Mouse (Mus musculus) CH12.LX (cell line): Measurements from ENCODE around the gene Lrrc8a. TPM values are rescaled to one million over a fixed set of nuclear protein-coding genes. Genes with fewer than 3 reads are reported as not detected.
A peak's percentile ranks its signal among the peaks of the same experiment; 100 is the strongest.

ENCODE experiments used
- DNase-seq: peaks from one replicate; pipeline ENCODE4 v3.0.0-alpha.2; 2013; ENCODE audit errors: extremely low read depth
- H3K27ac ChIP-seq: 2 replicates; pipeline ENCODE4 v1.5.1; 2012; ENCODE audit warnings: low read depth, mild to moderate bottlenecking, control low read depth, moderate library complexity; ENCODE audit not compliant: insufficient read depth
- H3K27me3 ChIP-seq: replicated peaks from 2 replicates; pipeline ENCODE3; 2012; ENCODE audit warnings: inconsistent platforms
- H3K36me3 ChIP-seq, 2 experiments: replicated peaks in 1 of 2; 2 replicates each; pipeline versions ENCODE3 to v1.6.1; 2012; ENCODE audit warnings: inconsistent platforms in 1 of 2, low read length in 1 of 2, mild to moderate bottlenecking in 1 of 2, mixed read lengths in 1 of 2, moderate library complexity in 1 of 2; ENCODE audit not compliant: control insufficient read depth in 1 of 2, insufficient read depth in 1 of 2
- H3K4me1 ChIP-seq, 2 experiments: 2 replicates each; pipeline ENCODE4 v1.6.1; 2012; ENCODE audit warnings: inconsistent platforms in 1 of 2, moderate library complexity in 1 of 2; ENCODE audit not compliant: insufficient read depth in 2 of 2, control insufficient read depth in 1 of 2
- H3K4me2 ChIP-seq: 2 replicates; pipeline ENCODE4 v1.6.1; 2012; ENCODE audit warnings: low read depth, mild to moderate bottlenecking, control low read depth; ENCODE audit not compliant: poor library complexity, insufficient read depth, severe bottlenecking
- H3K4me3 ChIP-seq, 3 experiments: fragments of 150-350 bp in 1 of 3; sonication (generic) in 1 of 3; replicated peaks in 1 of 3; 2 replicates each; pipeline versions ENCODE3 to v1.5.1; 2011 to 2012; ENCODE audit warnings: low read depth in 2 of 3, low read length in 2 of 3, mild to moderate bottlenecking in 2 of 3, moderate library complexity in 2 of 3, control low read depth in 1 of 3, improper control_type of control experiment in 1 of 3, inconsistent platforms in 1 of 3, mixed read lengths in 1 of 3; ENCODE audit not compliant: poor library complexity in 1 of 3
- H3K79me2 ChIP-seq: replicated peaks from 2 replicates; pipeline ENCODE4 v1.6.1; 2012; ENCODE audit warnings: mild to moderate bottlenecking, moderate library complexity; ENCODE audit not compliant: control insufficient read depth, poor library complexity, insufficient read depth, severe bottlenecking; ENCODE audit errors: extremely low read depth
- H3K9ac ChIP-seq: 2 replicates; pipeline ENCODE4 v1.6.1; 2012; ENCODE audit warnings: low read depth, mild to moderate bottlenecking, control low read depth, moderate library complexity; ENCODE audit not compliant: insufficient read depth
- H3K9me3 ChIP-seq: replicated peaks from 2 replicates; pipeline ENCODE3; 2012; ENCODE audit warnings: low read length, inconsistent platforms, mixed read lengths
- BHLHE40 ChIP-seq: IDR thresholded peaks from 2 replicates; pipeline ENCODE4 v1.6.1; 2011; ENCODE audit warnings: mild to moderate bottlenecking, low read depth, low read length, improper control_type of control experiment
- CHD1 ChIP-seq: IDR thresholded peaks from 2 replicates; pipeline ENCODE4 v1.6.1; 2012; ENCODE audit warnings: low read depth, low read length, improper control_type of control experiment, inconsistent platforms
- CHD2 ChIP-seq: IDR thresholded peaks from 2 replicates; pipeline ENCODE4 v1.6.1; 2011; ENCODE audit warnings: low read length, improper control_type of control experiment
- CTCF ChIP-seq, 2 experiments: IDR thresholded peaks in 1 of 2; conservative IDR thresholded peaks in 1 of 2; 2 replicates each; pipeline ENCODE4 v1.5.1; 2011 to 2012; ENCODE audit warnings: low read depth in 2 of 2, low read length in 2 of 2, improper control_type of control experiment in 1 of 2, inconsistent platforms in 1 of 2, mild to moderate bottlenecking in 1 of 2, moderate library complexity in 1 of 2
- E2F4 ChIP-seq: IDR thresholded peaks from 2 replicates; pipeline ENCODE4 v1.6.1; 2011; ENCODE audit warnings: low read depth, low read length, improper control_type of control experiment; ENCODE audit not compliant: insufficient replicate concordance
- ELF1 ChIP-seq: IDR thresholded peaks from 2 replicates; pipeline ENCODE4 v1.6.1; 2014; ENCODE audit warnings: low read depth, mild to moderate bottlenecking, inconsistent platforms, low read length, improper control_type of control experiment
- EP300 ChIP-seq: IDR thresholded peaks from 2 replicates; pipeline ENCODE4 v1.6.1; 2011; ENCODE audit warnings: low read length, improper control_type of control experiment
- ETS1 ChIP-seq: conservative IDR thresholded peaks from 2 replicates; pipeline ENCODE4 v1.6.1; 2012; ENCODE audit warnings: low read depth, mild to moderate bottlenecking, inconsistent platforms, low read length, improper control_type of control experiment, moderate library complexity
- GABPA ChIP-seq: IDR thresholded peaks from 2 replicates; pipeline ENCODE4 v1.6.1; 2012; ENCODE audit warnings: low read depth, low read length, improper control_type of control experiment, inconsistent platforms; ENCODE audit not compliant: insufficient replicate concordance
- HCFC1 ChIP-seq: IDR thresholded peaks from 2 replicates; pipeline ENCODE4 v1.6.1; 2012; ENCODE audit warnings: low read depth, mild to moderate bottlenecking, inconsistent platforms, low read length, improper control_type of control experiment
- IRF4 ChIP-seq: IDR thresholded peaks from 2 replicates; pipeline ENCODE4 v1.6.1; 2014; ENCODE audit warnings: low read depth, mild to moderate bottlenecking, inconsistent platforms, low read length, improper control_type of control experiment
- JUN ChIP-seq: IDR thresholded peaks from 2 replicates; pipeline ENCODE4 v1.6.1; 2011; ENCODE audit warnings: low read depth, mild to moderate bottlenecking, low read length, improper control_type of control experiment, moderate library complexity; ENCODE audit not compliant: insufficient read depth
- JUND ChIP-seq: conservative IDR thresholded peaks from 2 replicates; pipeline ENCODE4 v1.6.1; 2011; ENCODE audit warnings: low read depth, low read length, improper control_type of control experiment
- KAT2A ChIP-seq: IDR thresholded peaks from 2 replicates; pipeline ENCODE4 v1.6.1; 2012; ENCODE audit warnings: low read length, improper control_type of control experiment, inconsistent platforms; ENCODE audit not compliant: insufficient replicate concordance
- MAFK ChIP-seq: IDR thresholded peaks from 2 replicates; pipeline ENCODE4 v1.6.1; 2011; ENCODE audit warnings: low read length, improper control_type of control experiment; ENCODE audit not compliant: insufficient replicate concordance
- MAX ChIP-seq: IDR thresholded peaks from 2 replicates; pipeline ENCODE4 v1.6.1; 2011; ENCODE audit warnings: low read length, improper control_type of control experiment
- MAZ ChIP-seq: IDR thresholded peaks from 2 replicates; pipeline ENCODE4 v1.6.1; 2012; ENCODE audit warnings: low read depth, mild to moderate bottlenecking, inconsistent platforms, low read length, improper control_type of control experiment, moderate library complexity
- MEF2A ChIP-seq: IDR thresholded peaks from 2 replicates; pipeline ENCODE4 v1.6.1; 2014; ENCODE audit warnings: low read depth, mild to moderate bottlenecking, inconsistent platforms, low read length, improper control_type of control experiment, borderline replicate concordance
- MXI1 ChIP-seq: IDR thresholded peaks from 2 replicates; pipeline ENCODE4 v1.6.1; 2011; ENCODE audit warnings: mild to moderate bottlenecking, low read depth, low read length, improper control_type of control experiment
- MYC ChIP-seq: IDR thresholded peaks from 2 replicates; pipeline ENCODE4 v1.6.1; 2011; ENCODE audit warnings: low read depth, mild to moderate bottlenecking, improper control_type of control experiment, low read length
- NELFE ChIP-seq: IDR thresholded peaks from 2 replicates; pipeline ENCODE4 v1.6.1; 2011; ENCODE audit warnings: low read depth, low read length, improper control_type of control experiment
- NRF1 ChIP-seq: IDR thresholded peaks from 2 replicates; pipeline ENCODE4 v1.6.1; 2014; ENCODE audit warnings: low read depth, mild to moderate bottlenecking, inconsistent platforms, low read length, improper control_type of control experiment, moderate library complexity
- PAX5 ChIP-seq: IDR thresholded peaks from 2 replicates; pipeline ENCODE4 v1.6.1; 2012; ENCODE audit warnings: low read length, inconsistent platforms, mixed read lengths
- POLR2A ChIP-seq: IDR thresholded peaks from 2 replicates; pipeline ENCODE4 v1.6.1; 2011; ENCODE audit warnings: low read depth, mild to moderate bottlenecking, improper control_type of control experiment, low read length
- POLR2AphosphoS2 ChIP-seq: IDR thresholded peaks from 2 replicates; pipeline ENCODE4 v1.6.1; 2011; ENCODE audit warnings: low read depth, low read length, improper control_type of control experiment
- RAD21 ChIP-seq: IDR thresholded peaks from 2 replicates; pipeline ENCODE4 v1.6.1; 2011; ENCODE audit warnings: low read depth, mild to moderate bottlenecking, low read length, improper control_type of control experiment, moderate library complexity
- RCOR1 ChIP-seq: conservative IDR thresholded peaks from 2 replicates; pipeline ENCODE4 v1.6.1; 2012; ENCODE audit warnings: low read depth, mild to moderate bottlenecking, inconsistent platforms, low read length, improper control_type of control experiment
- SIN3A ChIP-seq: IDR thresholded peaks from 2 replicates; pipeline ENCODE4 v1.6.1; 2012; ENCODE audit warnings: low read length, improper control_type of control experiment, inconsistent platforms
- SMC3 ChIP-seq: IDR thresholded peaks from 2 replicates; pipeline ENCODE4 v1.6.1; 2011; ENCODE audit warnings: low read depth, low read length, improper control_type of control experiment
- TBP ChIP-seq: conservative IDR thresholded peaks from 2 replicates; pipeline ENCODE4 v1.6.1; 2011; ENCODE audit warnings: low read depth, low read length, improper control_type of control experiment
- TCF12 ChIP-seq: IDR thresholded peaks from 2 replicates; pipeline ENCODE4 v1.6.1; 2014; ENCODE audit warnings: low read depth, mild to moderate bottlenecking, inconsistent platforms, low read length, improper control_type of control experiment
- UBTF ChIP-seq: IDR thresholded peaks from 2 replicates; pipeline ENCODE4 v1.6.1; 2012; ENCODE audit warnings: low read depth, mild to moderate bottlenecking, inconsistent platforms, low read length, improper control_type of control experiment, moderate library complexity
- USF1 ChIP-seq: IDR thresholded peaks from 2 replicates; pipeline ENCODE4 v1.6.1; 2014; ENCODE audit warnings: low read depth, mild to moderate bottlenecking, inconsistent platforms, low read length, improper control_type of control experiment
- USF2 ChIP-seq: conservative IDR thresholded peaks from 2 replicates; pipeline ENCODE4 v1.6.1; 2011; ENCODE audit warnings: low read depth, low read length, improper control_type of control experiment
- ZC3H11A ChIP-seq: IDR thresholded peaks from 2 replicates; pipeline ENCODE4 v1.6.1; 2012; ENCODE audit warnings: low read depth, mild to moderate bottlenecking, inconsistent platforms, low read length, improper control_type of control experiment
- ZKSCAN1 ChIP-seq: IDR thresholded peaks from 2 replicates; pipeline ENCODE4 v1.6.1; 2012; ENCODE audit warnings: low read depth, inconsistent platforms, low read length, improper control_type of control experiment, borderline replicate concordance
- ZMIZ1 ChIP-seq: IDR thresholded peaks from 2 replicates; pipeline ENCODE4 v1.6.1; 2012; ENCODE audit warnings: low read depth, mild to moderate bottlenecking, inconsistent platforms, low read length, improper control_type of control experiment
- ZNF384 ChIP-seq: IDR thresholded peaks from 2 replicates; pipeline ENCODE4 v1.6.1; 2012; ENCODE audit warnings: low read depth, low read length, improper control_type of control experiment, inconsistent platforms
- dilution Hi-C: fragments of 300-500 bp; cut with MboI; formaldehyde crosslinking; loops from 2 replicates; pipeline ENCODE4 v1.14.3; 2020; ENCODE audit warnings: low sequenced_read_pairs; ENCODE audit not compliant: extremely low pct_unique_long_range_greater_than_20kb, extremely low pct_ligation_motif_present
- in situ Hi-C: fragments of 300-500 bp; cut with MboI; formaldehyde crosslinking; loops from 3 replicates; pipeline ENCODE4 v1.14.3; 2019; ENCODE audit warnings: low sequenced_read_pairs, low pct_ligation_motif_present, low pct_unique_long_range_greater_than_20kb, mixed read lengths
- polyA plus RNA-seq: library from polyadenylated mRNA; unstranded; fragments of >175 nt; gene quantifications from 2 replicates; pipeline ENCODE4 v1.2.1, GENCODE M21; 2012; ENCODE audit warnings: low read depth; ENCODE audit not compliant: insufficient read length
- total RNA-seq, 2 experiments: library from RNA; depleted of rRNA; stranded (reverse); fragments of 300-350 nt in 1 of 2; fragments of >200 nt in 1 of 2; gene quantifications; 2 replicates each; pipeline ENCODE4 v1.2.3; 2012 to 2014

The Lrrc8a gene
- total and polyA plus RNA-seq, 3 experiments: 1.4 to 2.8 (median 1.8) TPM

- peak; percentile 96 for DNase-seq
- Histone ChIP-seq H3K4me2 (peak within 1 kb of the TSS; percentile 90), H3K27me3 (peaks cover 23% of the 10 kb centered on the region), H3K36me3 (no peaks in the 10 kb centered on the region), H3K27ac (no peak within 1 kb of the TSS), H3K9ac (peak within 1 kb of the TSS; percentile 62), H3K4me1 (peaks cover 8 to 16% of the 10 kb centered on the region in 2 experiments), H3K79me2 (no peaks in the 10 kb centered on the region), H3K4me3 (peak within 1 kb of the TSS; percentile 60 to 83 (median 65)), H3K9me3 (no peaks in the 10 kb centered on the region)
- TF ChIP-seq EP300: no peak
- TF ChIP-seq MAX: peak; percentile 89
- peak; percentile 99 for TF ChIP-seq SIN3A
- peak; percentile 73; the same call in 1 of the 2 replicates for TF ChIP-seq E2F4
- TF ChIP-seq RAD21: no peak
- TF ChIP-seq BHLHE40: peak; percentile 88
- TF ChIP-seq RCOR1: 0 out of 2 replicates have a peak, but pooled peaks have one; percentile 55
- peak; percentile 87 for TF ChIP-seq POLR2A
- TF ChIP-seq USF2: no peak
- TF ChIP-seq NRF1: peak; percentile 37; the same call in 1 of the 2 replicates
- TF ChIP-seq MYC: no peak
- TF ChIP-seq MAFK: peak; percentile 48; the same call in 1 of the 2 replicates
- TF ChIP-seq POLR2AphosphoS2: peak; percentile 37; the same call in 1 of the 2 replicates
- peak; percentile 71; the same call in 1 of the 2 replicates for TF ChIP-seq UBTF
- TF ChIP-seq CHD1: no peak
- no peak for TF ChIP-seq IRF4
- TF ChIP-seq MAZ: peak; percentile 62; the same call in 1 of the 2 replicates
- peak; percentile 67; the same call in 1 of the 2 replicates for TF ChIP-seq KAT2A
- TF ChIP-seq CTCF (conservative IDR thresholded peaks at IDR 0.05 in 1 of 2, IDR thresholded peaks at IDR 0.05 in 1 of 2; ENCODE audit: low read depth in 2 of 2, low read length in 2 of 2): no peak
- peak; percentile 90 for TF ChIP-seq TBP
- TF ChIP-seq ELF1: peak; percentile 89
- TF ChIP-seq JUN: peak; percentile 42; the same call in 1 of the 2 replicates
- TF ChIP-seq ETS1: peak; percentile 61; the same call in 1 of the 2 replicates
- peak; percentile 81 for TF ChIP-seq HCFC1
- TF ChIP-seq SMC3: no peak
- peak; percentile 96 for TF ChIP-seq MXI1
- no peak for TF ChIP-seq USF1
- no peak for TF ChIP-seq ZNF384
- TF ChIP-seq ZKSCAN1: no peak
- no peak for TF ChIP-seq ZC3H11A
- TF ChIP-seq ZMIZ1: peak; percentile 86
- peak; percentile 75 for TF ChIP-seq MEF2A
- no peak; the same call in 1 of the 2 replicates for TF ChIP-seq GABPA
- 0 out of 2 replicates have a peak, but pooled peaks have one; percentile 46 for TF ChIP-seq CHD2
- peak; percentile 85 for TF ChIP-seq TCF12
- TF ChIP-seq JUND: peak; percentile 59
- TF ChIP-seq PAX5: no peak
- TF ChIP-seq NELFE: peak; percentile 85
- dilution Hi-C loops: no loop called here
- in situ Hi-C loops: no loop called here
Observed at GRCm38 (mm10) chr2:30205629-30206357, 31.7 kb upstream of the Lrrc8a start, which contains the start of gene Kyat1. Gene Kyat1 (minus strand): TSS chr2:30205847.
